Mouse (Mus musculus): Measurements from ENCODE around the gene Hmces.
A peak's percentile ranks its signal among the peaks of the same experiment; 100 is the strongest.

The Hmces gene

DNA sequence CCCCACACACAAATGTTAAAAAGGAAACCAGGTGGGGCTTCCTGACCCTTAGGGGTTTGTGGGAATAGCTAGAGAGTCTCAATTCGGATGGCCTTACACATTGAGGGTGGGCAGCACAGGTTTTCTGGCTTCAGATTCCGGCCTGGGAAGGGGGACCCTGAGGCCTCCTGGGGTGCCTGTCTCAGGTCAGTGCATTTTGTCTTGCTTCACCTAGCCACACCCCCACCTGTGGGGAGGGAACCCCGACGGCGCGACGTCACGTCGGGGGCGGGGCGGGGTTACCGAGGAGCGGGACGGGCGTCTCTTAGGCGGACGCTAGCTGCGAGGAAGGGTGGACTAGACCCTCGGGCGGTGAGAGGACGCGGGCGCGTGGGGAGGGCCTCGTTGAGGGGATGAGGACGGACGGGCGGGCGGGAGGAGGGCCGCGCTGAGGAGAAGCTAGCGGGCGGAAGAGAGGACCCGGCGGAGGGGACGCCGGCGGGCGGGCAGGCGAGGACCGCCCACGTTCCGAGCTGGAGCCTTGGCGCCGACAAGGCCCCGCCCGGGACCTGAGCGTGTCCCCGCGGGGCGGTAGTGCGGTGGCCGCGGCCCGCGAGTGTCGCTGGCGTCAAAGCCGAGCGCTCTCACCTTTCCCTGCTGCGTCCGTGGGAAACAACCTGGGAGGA, at the start of gene Hmces:
Hmces (plus strand) TSS at position 275 of the 665 bp plus-strand sequence.
- no peak for TF ChIP-seq GATA4 (IDR thresholded peaks at IDR 0.05; ENCODE audit: insufficient replicate concordance, low read length)

- no peak for TF ChIP-seq GATA4 (IDR thresholded peaks at IDR 0.05; ENCODE audit: insufficient replicate concordance, low read length)
These were observed 47.5 kb upstream of the Hmces start for GRCm38 (mm10) chr6:87866211-87866610.

DNA sequence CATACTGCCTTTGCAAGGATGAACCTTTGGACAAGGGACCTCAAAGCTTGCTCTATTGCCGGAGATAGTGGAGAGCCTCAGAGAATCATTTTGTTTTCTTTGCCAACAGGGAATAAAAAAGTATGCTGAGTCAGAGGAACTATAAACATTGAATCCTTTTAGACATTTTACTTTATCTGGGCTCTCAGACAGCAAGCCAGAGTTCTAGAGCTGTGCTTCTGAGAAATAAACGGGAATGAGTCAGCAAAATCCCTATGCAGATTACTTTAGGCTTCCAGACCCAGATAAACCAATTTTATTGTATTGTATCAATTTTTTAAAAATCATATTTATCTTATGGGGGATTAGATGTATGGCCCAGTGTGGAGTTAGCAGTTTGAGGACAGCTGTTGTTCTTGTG, 46.5 kb upstream of the Hmces start:
- TF ChIP-seq GATA4 (IDR thresholded peaks at IDR 0.05; ENCODE audit: insufficient replicate concordance, low read length), result 0 out of 2 replicates have a peak, but pooled peaks have one; percentile 19

- TF ChIP-seq GATA4 (IDR thresholded peaks at IDR 0.05; ENCODE audit: insufficient replicate concordance, low read length), result no peak
These were observed 44.7 kb upstream of the Hmces start for GRCm38 (mm10) chr6:87868871-87869506.

- TF ChIP-seq GATA4 (IDR thresholded peaks at IDR 0.05; ENCODE audit: insufficient replicate concordance, low read length), result no peak
These were observed 43.3 kb upstream of the Hmces start for GRCm38 (mm10) chr6:87870440-87870839.

GRCm38 (mm10) chr6:87871240-87871639, 42.5 kb upstream of the Hmces start:
- TF ChIP-seq GATA4 (IDR thresholded peaks at IDR 0.05; ENCODE audit: insufficient replicate concordance, low read length), result no peak

GRCm38 (mm10) chr6:87873104-87873503, 40.6 kb upstream of the Hmces start:
- TF ChIP-seq GATA4 (IDR thresholded peaks at IDR 0.05; ENCODE audit: insufficient replicate concordance, low read length), result no peak

GRCm38 (mm10) chr6:87873963-87874362, 39.8 kb upstream of the Hmces start:
- no peak for TF ChIP-seq GATA4 (IDR thresholded peaks at IDR 0.05; ENCODE audit: insufficient replicate concordance, low read length)

DNA sequence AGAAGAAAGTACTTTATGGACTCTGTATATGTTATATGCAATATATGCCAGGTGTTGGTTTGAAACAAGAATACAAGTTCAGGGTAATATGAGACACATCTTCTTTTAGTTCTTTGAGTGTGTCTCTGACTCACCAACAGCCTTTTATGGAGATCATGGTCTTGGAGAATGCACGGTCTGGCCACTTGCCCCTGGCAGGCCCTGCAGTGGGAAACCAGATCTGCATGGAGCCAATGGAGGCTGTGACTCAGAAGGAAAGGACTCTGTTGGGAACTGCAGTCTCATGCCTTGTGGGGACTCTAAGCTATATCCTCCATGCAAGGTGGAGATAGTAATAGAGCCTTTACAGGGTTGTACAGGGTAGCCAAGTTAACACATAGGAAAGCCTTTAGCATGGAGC, 38.7 kb upstream of the Hmces start:
- no peak for TF ChIP-seq GATA4 (IDR thresholded peaks at IDR 0.05; ENCODE audit: insufficient replicate concordance, low read length)

DNA sequence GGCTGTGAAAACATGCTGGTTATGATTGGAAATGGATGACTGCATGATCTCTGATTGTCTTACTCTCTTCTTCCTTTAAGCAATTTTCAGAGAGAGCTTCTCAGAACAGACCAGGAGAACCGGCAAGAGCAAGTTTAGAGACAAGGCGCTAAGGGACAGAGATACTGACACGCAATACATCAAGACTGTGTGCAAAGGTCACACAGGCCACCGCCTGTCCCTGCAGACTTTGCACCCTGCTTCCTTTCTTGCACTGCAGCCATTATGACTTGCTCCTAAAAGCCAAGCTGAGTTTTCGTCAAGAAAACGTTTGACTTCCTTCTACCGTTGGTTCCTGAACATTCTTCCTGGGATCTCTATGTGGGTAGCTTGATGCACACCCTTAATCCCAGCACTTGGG, 38.2 kb upstream of the Hmces start:
- TF ChIP-seq GATA4 (IDR thresholded peaks at IDR 0.05; ENCODE audit: insufficient replicate concordance, low read length), result no peak

DNA sequence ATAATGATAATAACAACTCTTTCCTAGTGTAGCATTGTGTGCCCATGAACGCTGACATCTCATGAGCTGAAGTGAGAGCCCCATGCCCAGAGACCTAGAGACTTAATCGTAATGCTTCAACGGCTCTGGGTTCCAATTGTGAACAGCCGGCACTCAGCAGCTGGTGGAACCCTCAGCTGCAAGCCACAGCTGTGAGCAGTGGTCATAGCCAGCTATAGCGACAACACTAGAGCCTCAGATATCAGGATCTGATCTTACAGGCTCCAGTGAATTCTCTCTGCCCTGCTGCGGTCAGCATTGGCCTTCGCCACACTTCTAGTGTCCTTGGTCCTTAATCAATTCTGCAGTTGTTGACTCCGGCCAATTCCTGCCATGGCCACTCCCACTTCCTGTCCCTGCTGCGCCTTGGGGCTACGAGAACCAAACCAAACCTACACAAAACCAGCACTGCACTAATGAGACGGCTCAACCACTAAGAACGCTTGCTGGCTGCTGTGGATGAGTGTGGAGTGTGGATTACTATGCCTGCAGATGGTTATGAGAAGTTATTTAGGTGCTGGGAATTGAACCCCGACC, 37.6 kb upstream of the Hmces start:
- TF ChIP-seq GATA4 (IDR thresholded peaks at IDR 0.05; ENCODE audit: insufficient replicate concordance, low read length), result peak; percentile 70; the same call in 1 of the 2 replicates

GRCm38 (mm10) chr6:87879010-87879409, 34.7 kb upstream of the Hmces start:
- TF ChIP-seq GATA4 (IDR thresholded peaks at IDR 0.05; ENCODE audit: insufficient replicate concordance, low read length), result no peak

DNA sequence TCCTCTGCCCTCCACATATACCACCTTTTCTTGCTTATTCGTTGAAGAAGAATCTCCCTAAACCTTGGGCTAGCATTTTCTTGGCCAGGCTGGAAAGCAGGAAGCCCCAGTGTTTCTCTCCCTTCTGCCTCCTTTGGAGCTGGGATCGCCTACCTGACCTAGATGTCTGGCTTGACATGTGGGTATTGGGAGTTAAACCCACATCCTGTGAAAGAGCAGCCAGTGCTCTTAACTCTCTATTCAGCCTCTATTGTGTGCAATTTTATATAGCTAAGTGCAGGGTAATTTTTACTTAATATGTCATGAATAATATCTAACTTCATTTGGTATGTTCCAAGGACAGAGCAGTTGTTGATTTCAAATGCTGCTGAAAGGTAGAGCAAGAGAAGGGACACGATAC, 34.1 kb upstream of the Hmces start:
- TF ChIP-seq GATA4 (IDR thresholded peaks at IDR 0.05; ENCODE audit: insufficient replicate concordance, low read length), result no peak

- TF ChIP-seq GATA4 (IDR thresholded peaks at IDR 0.05; ENCODE audit: insufficient replicate concordance, low read length), result no peak
These were observed 31.5 kb upstream of the Hmces start for GRCm38 (mm10) chr6:87882221-87882620.

DNA sequence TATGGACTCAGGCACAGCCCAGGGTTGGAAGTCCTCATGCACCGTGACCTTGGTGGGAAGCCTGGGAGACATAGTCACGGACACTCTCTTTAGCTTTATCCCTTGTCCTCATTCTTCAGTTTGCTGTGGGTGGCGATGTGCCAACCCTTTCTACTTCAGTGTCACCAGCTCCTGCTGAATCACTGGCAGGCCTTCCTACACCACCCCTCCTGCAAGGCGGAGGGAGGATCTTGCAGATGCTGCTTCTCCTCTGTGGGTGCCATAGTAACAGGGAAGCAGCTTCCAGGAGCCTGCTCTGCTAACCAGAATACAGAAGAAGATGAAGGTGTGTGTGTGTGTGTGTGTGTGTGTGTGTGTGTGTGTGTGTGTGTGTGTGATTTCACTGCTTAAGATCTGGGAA, 30.9 kb upstream of the Hmces start:
- TF ChIP-seq GATA4 (IDR thresholded peaks at IDR 0.05; ENCODE audit: insufficient replicate concordance, low read length), result no peak

GRCm38 (mm10) chr6:87886721-87887120, 27.0 kb upstream of the Hmces start:
- TF ChIP-seq GATA4 (IDR thresholded peaks at IDR 0.05; ENCODE audit: insufficient replicate concordance, low read length), result no peak

All from liver, adult (tissue).